Comparison of ENCODE assay signal across 14 mouse cellular contexts in the genomic region with DNA sequence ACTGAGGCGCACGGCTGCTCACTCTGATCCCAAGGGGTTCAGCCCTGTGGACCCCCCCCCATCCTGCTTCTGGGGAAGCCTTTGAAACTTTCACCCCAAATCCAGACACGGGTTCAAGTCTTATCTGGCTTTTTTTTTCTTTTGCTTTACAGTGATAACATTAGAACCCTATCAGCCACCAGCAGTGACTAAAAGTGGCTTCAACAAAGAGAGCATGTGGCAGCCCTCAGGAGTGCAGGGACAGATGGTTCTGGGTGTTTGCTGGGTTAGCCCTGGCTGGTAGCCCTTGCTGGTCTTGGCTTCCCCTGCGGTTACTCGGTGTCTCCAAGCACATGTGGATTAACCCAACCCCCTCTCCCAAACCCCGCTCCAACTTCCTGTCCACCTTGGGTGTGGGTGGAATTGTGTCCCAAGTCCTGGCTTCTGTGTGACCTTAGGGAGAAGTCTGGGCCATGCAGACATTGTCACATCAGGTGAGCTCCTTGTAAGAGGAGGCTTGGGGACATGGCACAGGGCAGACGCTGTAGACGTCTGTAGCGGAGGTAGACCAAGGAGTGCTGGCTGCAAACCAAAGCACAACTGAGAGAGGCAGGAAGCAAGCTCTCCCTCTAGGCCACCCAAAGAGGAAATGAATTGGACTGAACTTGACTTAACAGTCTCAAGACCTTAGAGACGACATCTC. TPM values are rescaled to one million over a fixed set of nuclear protein-coding genes. Genes with fewer than 3 reads are reported as not detected.
A peak's percentile ranks its signal among the peaks of the same experiment; 100 is the strongest.
DNase-seq lines count a peak whose midpoint lies in the region; ATAC-seq and TF ChIP-seq lines count a peak whose summit lies in the region.
"Had no signal": no experiment of that assay in that cellular context is flagged by ENCODE, and none has a peak within 500 bp of the region (broad histone marks: within the 10 kb centered on the region; RNA-seq: fewer than 3 reads in every experiment).

No protein-coding gene starts in this region.

- DNase-seq in kidney, postnatal 36 days: no peak
- DNase-seq in MEL (ENCODE audit: low read depth, low spot score): peak; percentile 84
- DNase-seq in ovary, postnatal 14 days (ENCODE audit: low spot score): no peak
- DNase-seq in right cerebral cortex, postnatal 10 days (ENCODE audit: low spot score in 2 of 2): no peak
- DNase-seq: adrenal gland, postnatal 36 days; embryo, embryonic 11 days; kidney, adult 18-20 months; lung, postnatal 14 days had no signal

- no peak for TF ChIP-seq CTCF in MEL (IDR thresholded peaks at IDR 0.05 in 2 of 3, conservative IDR thresholded peaks at IDR 0.05 in 1 of 3; ENCODE audit: control insufficient read depth in 1 of 3, insufficient read depth in 1 of 3, low read depth in 2 of 3, low read length in 3 of 3, poor library complexity in 1 of 3, severe bottlenecking in 1 of 3)

- ATAC-seq in kidney, embryonic 15.5 days (replicated peaks; ENCODE audit: low FRiP score): 0 out of 2 replicates have a peak, but pooled peaks have one; percentile 27
- peak; percentile 75 for ATAC-seq in granulocyte monocyte progenitor cell, adult 5-6 weeks (replicated peaks; ENCODE audit: poor library complexity, severe bottlenecking)
- peak; percentile 86 for ATAC-seq in megakaryocyte-erythroid progenitor cell, adult 5-6 weeks (replicated peaks; ENCODE audit: low FRiP score, low TSS enrichment, poor library complexity, severe bottlenecking)
- no peak for ATAC-seq in midbrain, embryonic 13.5 days

- H3K79me2 ChIP-seq in MEL (ENCODE audit: control insufficient read depth, insufficient read depth, low read length, poor library complexity): no peaks in the 10 kb centered on the region

- H3K9ac ChIP-seq in kidney, embryonic 15.5 days: no peak overlapping the region
- peak overlapping the region; percentile 56 for H3K9ac ChIP-seq in MEL (ENCODE audit: control insufficient read depth, low read depth, low read length, poor library complexity, severe bottlenecking)
- no peak overlapping the region for H3K9ac ChIP-seq in midbrain, embryonic 13.5 days (replicated peaks)

- H3K4me3 ChIP-seq in kidney, embryonic 15.5 days (replicated peaks): no peak overlapping the region
- peak overlapping the region; percentile 29 to 43 for H3K4me3 ChIP-seq in MEL (ENCODE audit: control insufficient read depth in 1 of 2, insufficient read depth in 1 of 2, low read depth in 2 of 2, low read length in 2 of 2)
- H3K4me3 ChIP-seq in midbrain, embryonic 13.5 days (replicated peaks): no peak overlapping the region
- H3K4me3 ChIP-seq: erythroblast, embryonic 14.5 days had no signal

- no peaks in the 10 kb centered on the region for H3K9me3 ChIP-seq in kidney, embryonic 15.5 days (replicated peaks)
- no peaks in the 10 kb centered on the region for H3K9me3 ChIP-seq in MEL (replicated peaks; ENCODE audit: insufficient read depth, low read length)
- no peaks in the 10 kb centered on the region for H3K9me3 ChIP-seq in midbrain, embryonic 13.5 days

- peak; percentile 64 to 81 for TF ChIP-seq EP300 in MEL (IDR thresholded peaks at IDR 0.05; ENCODE audit: low read depth in 1 of 2, low read length in 2 of 2)

- H3K36me3 ChIP-seq in kidney, embryonic 15.5 days: peaks cover 32% of the 10 kb centered on the region
- peaks cover 3% of the 10 kb centered on the region in 2 experiments; a peak in 3 of 4 replicates for H3K36me3 ChIP-seq in MEL (ENCODE audit: control insufficient read depth in 1 of 2, insufficient read depth in 2 of 2, low read length in 2 of 2)
- H3K36me3 ChIP-seq in midbrain, embryonic 13.5 days: peaks cover 32% of the 10 kb centered on the region

- no peak for TF ChIP-seq RAD21 in MEL (IDR thresholded peaks at IDR 0.05; ENCODE audit: low read depth, low read length)

- H3K27me3 ChIP-seq in kidney, embryonic 15.5 days: no peaks in the 10 kb centered on the region
- no peaks in the 10 kb centered on the region for H3K27me3 ChIP-seq in MEL (ENCODE audit: control insufficient read depth in 1 of 2, insufficient read depth in 2 of 2, low read length in 2 of 2)
- no peaks in the 10 kb centered on the region for H3K27me3 ChIP-seq in midbrain, embryonic 13.5 days

- H3K4me2 ChIP-seq in kidney, embryonic 15.5 days: no peak overlapping the region
- no peak overlapping the region for H3K4me2 ChIP-seq in midbrain, embryonic 13.5 days (replicated peaks)
- H3K4me2 ChIP-seq: heart, embryonic 11.5 days had no signal

- H3K27ac ChIP-seq in kidney, embryonic 15.5 days: no peak overlapping the region
- H3K27ac ChIP-seq in MEL (ENCODE audit: control insufficient read depth, low read depth, low read length): peak overlapping the region; percentile 75
- no peak overlapping the region for H3K27ac ChIP-seq in midbrain, embryonic 13.5 days

- TF ChIP-seq POLR2A in MEL (IDR thresholded peaks at IDR 0.05; ENCODE audit: control insufficient read depth in 1 of 2, insufficient read depth in 1 of 2, low read depth in 1 of 2, low read length in 2 of 2, poor library complexity in 1 of 2): peak in 1 of 2 experiments; percentile 61; a peak in 2 of 4 replicates

- H3K4me1 ChIP-seq in kidney, embryonic 15.5 days: no peaks in the 10 kb centered on the region
- H3K4me1 ChIP-seq in MEL (ENCODE audit: control insufficient read depth in 1 of 2, insufficient read depth in 2 of 2, low read length in 2 of 2): peaks cover 0 to 13% of the 10 kb centered on the region in 2 experiments; a peak in 2 of 4 replicates
- no peaks in the 10 kb centered on the region for H3K4me1 ChIP-seq in midbrain, embryonic 13.5 days (replicated peaks)

- WGBS in kidney, embryonic 15.5 days: 84% methylated on average over 10 of the region's 10 CpGs
- 87% methylated on average over 10 of the region's 10 CpGs for WGBS in midbrain, embryonic 13.5 days

TF ChIP-seq in MEL, 35 proteins besides CTCF, POLR2A, EP300 and RAD21 (continues in another document):
- TF ChIP-seq BHLHE40 (IDR thresholded peaks at IDR 0.05; ENCODE audit: borderline replicate concordance, low read depth, low read length) (no peak), POLR2AphosphoS5 (IDR thresholded peaks at IDR 0.05; ENCODE audit: borderline replicate concordance, low read depth, low read length) (no peak), CHD1 (IDR thresholded peaks at IDR 0.05; ENCODE audit: low read depth, low read length) (no peak), NRF1 (IDR thresholded peaks at IDR 0.05; ENCODE audit: insufficient read depth, low read depth, low read length, poor library complexity, severe bottlenecking) (no peak), MAZ (IDR thresholded peaks at IDR 0.05; ENCODE audit: low read depth, low read length) (peak; percentile 73; the same call in 1 of the 2 replicates), ELF1 (IDR thresholded peaks at IDR 0.05; ENCODE audit: low read depth, low read length) (no peak), RCOR1 (IDR thresholded peaks at IDR 0.05; ENCODE audit: low read depth, low read length) (peak; percentile 92), POLR2AphosphoS2 (IDR thresholded peaks at IDR 0.05; ENCODE audit: low read length) (no peak), MAFK (IDR thresholded peaks at IDR 0.05; ENCODE audit: borderline replicate concordance, low read depth, low read length) (no peak), MXI1 (IDR thresholded peaks at IDR 0.05; ENCODE audit: low read depth, low read length) (peak; percentile 85), ZMIZ1 (IDR thresholded peaks at IDR 0.05; ENCODE audit: low read depth, low read length) (no peak), MEF2A (IDR thresholded peaks at IDR 0.05; ENCODE audit: extremely low read depth, insufficient replicate concordance, low read depth, low read length, poor library complexity, severe bottlenecking) (no peak), E2F4 (IDR thresholded peaks at IDR 0.05; ENCODE audit: borderline replicate concordance, low read depth, low read length) (no peak), NELFE (IDR thresholded peaks at IDR 0.05; ENCODE audit: low read depth, low read length) (peak; percentile 34; the same call in 1 of the 2 replicates), KAT2A (conservative IDR thresholded peaks at IDR 0.05; ENCODE audit: low read depth, low read length) (no peak), SIN3A (IDR thresholded peaks at IDR 0.05; ENCODE audit: low read length) (peak; percentile 76), CHD2 (IDR thresholded peaks at IDR 0.05; ENCODE audit: low read length) (no peak), TCF12 (IDR thresholded peaks at IDR 0.05; ENCODE audit: low read depth, low read length) (peak; percentile 91), USF1 (IDR thresholded peaks at IDR 0.05; ENCODE audit: low read depth, low read length) (no peak), HCFC1 (IDR thresholded peaks at IDR 0.05; ENCODE audit: low read depth, low read length) (0 out of 2 replicates have a peak, but pooled peaks have one; percentile 19), JUND (IDR thresholded peaks at IDR 0.05; ENCODE audit: low read depth, low read length) (no peak), SMC3 (IDR thresholded peaks at IDR 0.05; ENCODE audit: low read depth, low read length) (no peak), MYB (IDR thresholded peaks at IDR 0.05; ENCODE audit: low read depth, low read length) (no peak)

RNA-seq across cellular contexts. Expression of gene Hsbp1, which starts 8.8 kb away (rescaled TPM):
- 322 TPM in 2 replicates for polyA plus RNA-seq in kidney, embryonic 15.5 days (2015; fragmentation: Nextera tagmentation; extraction: Ambion mirVana)
- total RNA-seq in MEL (2012; rRNA removed): 91.8 and 109 TPM in 2 replicates
- polyA plus RNA-seq in MEL (2012; ENCODE audit: insufficient read depth in 1 of 2, insufficient read length in 2 of 2, low read depth in 1 of 2, low replicate concordance in 2 of 2, missing spikeins in 1 of 2): 100 to 1,000 TPM in 1 of 2 experiments, not detected in 1; 128 TPM
- 128 and 172 TPM in 2 replicates for total RNA-seq in granulocyte monocyte progenitor cell, adult 5-6 weeks (2014; fragmentation: Nextera tagmentation)
- total RNA-seq in granulocyte monocyte progenitor cell, adult 5-6 weeks (2017): 97.7 and 102 TPM in 2 replicates
- total RNA-seq in megakaryocyte-erythroid progenitor cell, adult 5-6 weeks (2014; fragmentation: Nextera tagmentation): 89.2 and 116 TPM in 2 replicates
- total RNA-seq in megakaryocyte-erythroid progenitor cell, adult 5-6 weeks (2017): 103 and 110 TPM in 2 replicates
- 582 and 588 TPM in 2 replicates for polyA plus RNA-seq in midbrain, embryonic 13.5 days (2015; fragmentation: Nextera tagmentation; extraction: Ambion mirVana)

RNA-seq across cellular contexts. Expression of gene Mlycd, which starts 41.6 kb away (rescaled TPM):
- 11.7 and 12.8 TPM in 2 replicates for polyA plus RNA-seq in kidney, embryonic 15.5 days (2015; fragmentation: Nextera tagmentation; extraction: Ambion mirVana)
- total RNA-seq in MEL (2012; rRNA removed): 5.8 and 7.2 TPM in 2 replicates
- polyA plus RNA-seq in MEL (2012; ENCODE audit: insufficient read depth in 1 of 2, insufficient read length in 2 of 2, low read depth in 1 of 2, low replicate concordance in 2 of 2, missing spikeins in 1 of 2): 10 to 100 TPM in 1 of 2 experiments, not detected in 1; 13.2 TPM
- 15.5 and 17.4 TPM in 2 replicates for total RNA-seq in granulocyte monocyte progenitor cell, adult 5-6 weeks (2014; fragmentation: Nextera tagmentation)
- total RNA-seq in granulocyte monocyte progenitor cell, adult 5-6 weeks (2017): 10.4 and 11.1 TPM in 2 replicates
- 5.9 and 9.0 TPM in 2 replicates for total RNA-seq in megakaryocyte-erythroid progenitor cell, adult 5-6 weeks (2014; fragmentation: Nextera tagmentation)
- 5.8 and 6.2 TPM in 2 replicates for total RNA-seq in megakaryocyte-erythroid progenitor cell, adult 5-6 weeks (2017)
- 11.8 and 13.8 TPM in 2 replicates for polyA plus RNA-seq in midbrain, embryonic 13.5 days (2015; fragmentation: Nextera tagmentation; extraction: Ambion mirVana)

Comparison
In these comparisons a context has a peak if more than half of its experiments do, and no peak if none do; other contexts are left out.
1. H3K4me3 ChIP-seq: peak in MEL (2 of 2); none in kidney, embryonic 15.5 days (single experiment) and midbrain, embryonic 13.5 days (single experiment).